Mouse (Mus musculus) forebrain, embryonic 13.5 days (tissue): Measurements from ENCODE around the gene Gemin4. TPM values are rescaled to one million over a fixed set of nuclear protein-coding genes. Genes with fewer than 3 reads are reported as not detected.
"Not testable (repeated sequence)": the region's sequence is repeated elsewhere in the genome, so short reads cannot be mapped to it uniquely, and the experiment has no call there.

Source experiments
- ATAC-seq: fragments of 200-750 bp; cut with Nextera tagmentation; 2 replicates; pipeline ENCODE4 v1.8.0; 2017
- H3K27ac ChIP-seq: fragments of 300-500 bp; sonication (generic); 2 replicates; pipeline ENCODE4 v1.5.1; 2015; ENCODE audit warnings: inconsistent platforms, mild to moderate bottlenecking, moderate library complexity
- H3K27me3 ChIP-seq: fragments of 300-500 bp; sonication (generic); 2 replicates; pipeline ENCODE4 v1.6.1; 2015; ENCODE audit warnings: mild to moderate bottlenecking, inconsistent platforms
- H3K36me3 ChIP-seq: fragments of 300-500 bp; sonication (generic); 2 replicates; pipeline ENCODE4 v1.6.1; 2015; ENCODE audit warnings: mild to moderate bottlenecking, inconsistent platforms; ENCODE audit not compliant: poor library complexity, severe bottlenecking
- H3K4me1 ChIP-seq: fragments of 300-500 bp; sonication (generic); 2 replicates; pipeline ENCODE4 v1.6.1; 2015; ENCODE audit warnings: inconsistent platforms
- H3K4me2 ChIP-seq: fragments of 300-500 bp; sonication (generic); 2 replicates; pipeline ENCODE4 v1.6.1; 2015; ENCODE audit warnings: inconsistent platforms, mild to moderate bottlenecking, moderate library complexity
- H3K4me3 ChIP-seq: fragments of 300-500 bp; sonication (generic); 2 replicates; pipeline ENCODE4 v1.5.1; 2015; ENCODE audit warnings: mild to moderate bottlenecking, inconsistent platforms
- H3K9ac ChIP-seq: fragments of 300-500 bp; sonication (generic); 2 replicates; pipeline ENCODE4 v1.6.1; 2015; ENCODE audit warnings: mild to moderate bottlenecking, inconsistent platforms
- H3K9me3 ChIP-seq: fragments of 300-500 bp; sonication (generic); replicated peaks from 2 replicates; pipeline ENCODE4 v1.6.1; 2016; ENCODE audit warnings: inconsistent platforms
- WGBS: fragments of 180-500 bp; shearing (Covaris S2); methylation state at CpG from one replicate; pipeline ENCODE4 v1.1.7; 2015; 5-methylcytosine and 5-hydroxymethylcytosine counted together
- polyA plus RNA-seq: library from polyadenylated mRNA; unstranded; fragments of >200 nt; fragmentation: Nextera tagmentation; extraction: Ambion mirVana; gene quantifications from 2 replicates; pipeline ENCODE4 v1.2.1, GENCODE M21; 2015

The Gemin4 gene
- polyA plus RNA-seq, 1 experiment from 2014 or later = 18.3 TPM

GRCm38 (mm10) chr11:76213841-76214240 is 3.6 kb downstream of the Gemin4 start:
- Histone ChIP-seq H3K9me3 (no peaks in the 10 kb centered on the region), H3K4me1 (peaks cover 14% of the 10 kb centered on the region), H3K27me3 (no peaks in the 10 kb centered on the region), H3K27ac (no peak overlapping the region), H3K4me2 (no peak overlapping the region), H3K36me3 (peaks cover 50% of the 10 kb centered on the region), H3K9ac (no peak overlapping the region), H3K4me3 (no peak overlapping the region)
- 29% methylated on average over 5 of the region's 5 CpGs for WGBS
- ATAC-seq = no peak

- H3K4me2 ChIP-seq, H3K4me1 ChIP-seq, H3K27ac ChIP-seq, H3K9me3 ChIP-seq, H3K9ac ChIP-seq, H3K27me3 ChIP-seq, ATAC-seq, H3K4me3 ChIP-seq: not testable (repeated sequence)
- peaks cover 72% of the 10 kb centered on the region for H3K36me3 ChIP-seq
- WGBS = 96% methylated on average over 5 of the region's 6 CpGs
Measured at GRCm38 (mm10) chr11:76211595-76211994, 5.9 kb downstream of the Gemin4 start.

- H3K27me3 ChIP-seq = no peaks in the 10 kb centered on the region
- no peak overlapping the region for H3K4me2 ChIP-seq
- no peaks in the 10 kb centered on the region for H3K9me3 ChIP-seq
- H3K9ac ChIP-seq = no peak overlapping the region
- H3K4me1 ChIP-seq = no peaks in the 10 kb centered on the region
- H3K27ac ChIP-seq = no peak overlapping the region
- H3K36me3 ChIP-seq = peaks cover 82% of the 10 kb centered on the region
- no peak overlapping the region for H3K4me3 ChIP-seq
- 89% methylated on average over 13 of the region's 13 CpGs for WGBS
- no peak for ATAC-seq
Measured at GRCm38 (mm10) chr11:76210228-76210985, 7.1 kb downstream of the Gemin4 start.

GRCm38 (mm10) chr11:76206793-76207192 is 10.7 kb downstream of the Gemin4 start:
- H3K9me3 ChIP-seq = no peaks in the 10 kb centered on the region
- H3K4me1 ChIP-seq = peaks cover 9% of the 10 kb centered on the region
- no peak overlapping the region for H3K27ac ChIP-seq
- H3K27me3 ChIP-seq = no peaks in the 10 kb centered on the region
- H3K36me3 ChIP-seq = peaks cover 66% of the 10 kb centered on the region
- 90% methylated on average over 5 of the region's 5 CpGs for WGBS
- no peak for ATAC-seq
- H3K4me2 ChIP-seq = no peak overlapping the region
- no peak overlapping the region for H3K9ac ChIP-seq
- no peak overlapping the region for H3K4me3 ChIP-seq

GRCm38 (mm10) chr11:76201761-76202674 is 15.4 kb downstream of the Gemin4 start:
- Histone ChIP-seq H3K4me1 (peaks cover 16% of the 10 kb centered on the region), H3K27me3 (no peaks in the 10 kb centered on the region), H3K27ac (peak overlapping the region; percentile 75), H3K36me3 (peaks cover 19% of the 10 kb centered on the region), H3K9ac (peak overlapping the region; percentile 96), H3K4me3 (peak overlapping the region; percentile 91), H3K9me3 (no peaks in the 10 kb centered on the region), H3K4me2 (peak overlapping the region; percentile 69)
- ATAC-seq = peak; percentile 98
- under 1% methylated on average over 80 of the region's 90 CpGs for WGBS

- Histone ChIP-seq H3K4me1 (peaks cover 7% of the 10 kb centered on the region), H3K36me3 (no peaks in the 10 kb centered on the region), H3K27me3 (no peaks in the 10 kb centered on the region)
Measured at GRCm38 (mm10) chr11:76196977-76197469, 20.4 kb downstream of the Gemin4 start.

GRCm38 (mm10) chr11:76196275-76196976 is 21.0 kb downstream of the Gemin4 start:
- H3K9ac ChIP-seq = no peak overlapping the region
- peaks cover 4% of the 10 kb centered on the region for H3K4me1 ChIP-seq
- WGBS = 54% methylated on average over 8 of the region's 8 CpGs
- no peak overlapping the region for H3K4me3 ChIP-seq
- H3K4me2 ChIP-seq = no peak overlapping the region
- no peaks in the 10 kb centered on the region for H3K9me3 ChIP-seq
- H3K36me3 ChIP-seq = no peaks in the 10 kb centered on the region
- H3K27ac ChIP-seq = no peak overlapping the region
- no peak for ATAC-seq
- no peaks in the 10 kb centered on the region for H3K27me3 ChIP-seq

More at GRCm38 (mm10) chr11:76196977-76197469, 20.4 kb downstream of the Gemin4 start:
- no peak overlapping the region for H3K9ac ChIP-seq
- no peak overlapping the region for H3K27ac ChIP-seq
- ATAC-seq = no peak
- 53% methylated on average over 8 of the region's 8 CpGs for WGBS
- H3K9me3 ChIP-seq = no peaks in the 10 kb centered on the region
- no peak overlapping the region for H3K4me2 ChIP-seq
- no peak overlapping the region for H3K4me3 ChIP-seq

- Histone ChIP-seq H3K36me3 (no peaks in the 10 kb centered on the region), H3K27me3 (no peaks in the 10 kb centered on the region), H3K4me3 (no peak overlapping the region), H3K4me2 (no peak overlapping the region), H3K9me3 (no peaks in the 10 kb centered on the region), H3K4me1 (no peaks in the 10 kb centered on the region), H3K27ac (no peak overlapping the region), H3K9ac (no peak overlapping the region)
- 80% methylated on average over 6 of the region's 6 CpGs for WGBS
- ATAC-seq = no peak
Measured at GRCm38 (mm10) chr11:76186908-76187307, 30.6 kb downstream of the Gemin4 start.

- no peaks in the 10 kb centered on the region for H3K27me3 ChIP-seq
- no peak overlapping the region for H3K4me3 ChIP-seq
- H3K27ac ChIP-seq = no peak overlapping the region
- peaks cover 7% of the 10 kb centered on the region for H3K4me1 ChIP-seq
- H3K9me3 ChIP-seq = no peaks in the 10 kb centered on the region
- no peaks in the 10 kb centered on the region for H3K36me3 ChIP-seq
- H3K9ac ChIP-seq = no peak overlapping the region
- H3K4me2 ChIP-seq = no peak overlapping the region
- 89% methylated on average over 4 of the region's 4 CpGs for WGBS
- ATAC-seq = no peak
Measured at GRCm38 (mm10) chr11:76183745-76184144, 33.7 kb downstream of the Gemin4 start.

GRCm38 (mm10) chr11:76180146-76180540 is 37.3 kb downstream of the Gemin4 start:
- no peaks in the 10 kb centered on the region for H3K9me3 ChIP-seq
- H3K27ac ChIP-seq = no peak overlapping the region
- ATAC-seq = no peak
- 19% methylated on average over 7 of the region's 7 CpGs for WGBS
- H3K4me2 ChIP-seq = peak overlapping the region; percentile 95
- peak overlapping the region; percentile 79 for H3K9ac ChIP-seq
- H3K4me3 ChIP-seq = peak overlapping the region; percentile 96
- H3K36me3 ChIP-seq = peaks cover 11% of the 10 kb centered on the region; the same call in 1 of the 2 replicates
- peaks cover 13% of the 10 kb centered on the region for H3K4me1 ChIP-seq
- H3K27me3 ChIP-seq = no peaks in the 10 kb centered on the region

GRCm38 (mm10) chr11:76179495-76180145 is 37.8 kb downstream of the Gemin4 start, which contains the start of the genes Vps53 and Fam57a:
Gene Vps53, minus strand, starts transcription at chr11:76179647.
Gene Fam57a, plus strand, starts transcription at chr11:76179671.
- H3K27me3 ChIP-seq = no peaks in the 10 kb centered on the region
- H3K4me2 ChIP-seq = peak within 1 kb of the TSS; percentile 95
- ATAC-seq = peak; percentile 90
- WGBS = under 1% methylated on average over 37 of the region's 37 CpGs
- peak within 1 kb of the TSS; percentile 59 for H3K27ac ChIP-seq
- H3K4me3 ChIP-seq = peak within 1 kb of the TSS; percentile 96
- peaks cover 11% of the 10 kb centered on the region; the same call in 1 of the 2 replicates for H3K36me3 ChIP-seq
- no peaks in the 10 kb centered on the region for H3K9me3 ChIP-seq
- H3K9ac ChIP-seq = peak within 1 kb of the TSS; percentile 79
- peaks cover 13% of the 10 kb centered on the region for H3K4me1 ChIP-seq
